Mouse (Mus musculus) adrenal gland, postnatal 25 days (tissue): Measurements from ENCODE around the gene Axin1. TPM values are rescaled to one million over a fixed set of nuclear protein-coding genes. Genes with fewer than 3 reads are reported as not detected.
"Not testable (repeated sequence)": the region's sequence is repeated elsewhere in the genome, so short reads cannot be mapped to it uniquely, and the experiment has no call there.

ENCODE experiments used
- DNase-seq: peaks from one replicate; pipeline ENCODE4 v3.0.0; 2021; ENCODE audit warnings: mixed read lengths
- total RNA-seq: library from RNA; stranded (reverse); gene quantifications from 2 replicates; pipeline ENCODE4 v1.2.3, GENCODE M21; 2021

The Axin1 gene
- total RNA-seq, 1 experiment from 2014 or later: 42.6 TPM

DNA sequence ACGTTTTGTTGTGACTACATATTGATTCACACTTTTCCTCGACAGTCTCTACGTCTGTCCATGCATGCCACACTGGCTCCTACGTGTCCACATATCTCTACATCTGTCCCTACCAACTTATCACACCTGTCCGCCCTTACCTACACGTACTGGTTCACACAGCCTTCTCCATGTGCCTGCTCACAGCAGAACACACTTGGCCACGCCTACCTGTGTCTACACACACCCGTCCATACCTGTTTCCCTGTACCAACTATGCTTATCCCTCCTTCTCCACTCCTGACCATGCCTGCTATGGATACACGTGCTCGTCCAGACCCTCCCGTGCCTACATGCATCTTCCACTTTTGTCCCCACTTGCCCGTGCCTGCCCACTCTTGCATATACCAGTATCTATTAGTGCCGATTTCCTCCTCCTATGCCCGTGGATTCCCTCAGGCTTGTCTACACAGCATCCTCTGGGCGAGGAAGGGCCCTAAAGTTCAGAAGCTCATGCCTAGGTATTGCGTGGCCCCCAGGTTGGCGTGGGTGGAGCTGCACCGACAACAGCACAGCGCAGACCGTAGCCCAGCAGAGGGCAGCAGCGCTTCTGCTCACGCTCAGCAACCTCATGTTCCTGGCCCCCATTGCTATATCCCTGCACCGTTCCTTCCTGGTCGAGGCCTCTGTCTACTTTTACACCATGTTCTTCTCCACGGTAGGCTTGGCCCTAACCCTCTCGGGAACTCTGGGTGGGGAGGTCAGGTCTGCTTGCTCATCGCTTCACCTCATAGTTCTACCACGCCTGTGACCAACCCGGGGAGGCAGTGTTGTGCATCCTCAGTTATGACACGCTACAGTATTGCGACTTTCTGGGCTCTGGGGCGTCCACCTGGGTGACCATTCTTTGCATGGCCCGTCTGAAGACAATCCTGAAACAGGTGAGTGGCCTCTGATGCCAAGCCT, 18.4 kb upstream of the Axin1 start:
- peak; percentile 63 for DNase-seq

DNA sequence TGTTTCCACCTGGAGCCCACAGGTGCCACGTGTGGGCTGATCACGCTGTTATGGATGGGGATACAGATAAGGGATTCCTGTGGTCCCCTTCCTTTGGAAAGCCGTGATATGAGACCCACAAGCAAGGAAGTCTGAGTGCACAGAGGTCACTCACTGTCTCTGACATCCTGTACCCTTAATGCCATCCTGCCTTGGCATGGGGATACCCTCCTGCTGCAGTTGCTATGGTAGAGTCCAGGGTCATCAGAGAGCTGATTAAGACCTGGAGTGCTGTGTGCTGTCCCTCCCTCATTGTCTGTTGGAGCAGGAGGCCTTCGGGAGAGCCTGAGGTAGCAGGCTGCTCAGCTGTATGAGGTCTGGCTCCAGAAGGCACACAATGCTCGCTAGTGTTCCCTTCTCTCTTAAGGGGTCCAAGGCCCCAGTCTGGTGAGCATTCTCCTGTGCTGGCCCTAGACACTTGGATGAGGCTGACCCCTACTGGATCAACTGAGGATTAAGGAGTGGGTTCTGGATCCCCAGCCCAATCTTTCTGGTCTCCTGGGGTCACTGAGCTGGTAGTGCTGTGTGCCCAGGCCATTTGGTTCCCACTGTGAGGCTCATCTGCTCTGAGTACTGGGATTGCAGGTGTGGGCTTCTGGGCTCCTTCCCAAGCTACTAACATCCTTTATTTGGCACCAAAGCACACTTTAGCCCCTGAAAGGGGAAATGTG, 15.9 kb upstream of the Axin1 start:
- no peak for DNase-seq

DNA sequence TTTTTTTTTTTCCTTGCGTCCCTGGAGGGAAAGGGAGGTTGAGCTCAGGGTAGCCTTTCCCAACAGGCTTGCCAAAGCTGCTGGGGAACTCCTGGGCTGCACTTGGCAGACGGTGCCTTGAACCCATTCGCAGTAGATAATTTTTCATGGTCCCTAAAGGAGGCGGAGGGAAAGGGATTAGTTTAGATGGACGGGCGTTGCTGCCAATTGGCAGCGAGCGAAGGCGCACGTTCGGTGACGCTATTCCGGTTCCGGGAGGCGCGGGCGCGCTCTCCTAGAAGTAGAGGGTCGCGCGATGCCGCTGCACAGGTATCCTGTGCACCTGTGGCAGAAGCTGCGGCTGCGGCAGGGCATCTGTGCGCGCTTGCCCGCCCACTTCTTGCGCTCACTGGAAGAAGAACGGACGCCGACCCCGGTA, 15.2 kb upstream of the Axin1 start, which contains the start of gene Mrpl28:
Gene Mrpl28, plus strand, starts transcription at position 234 of the 418 bp plus-strand sequence.
- peak; percentile 93 for DNase-seq

DNA sequence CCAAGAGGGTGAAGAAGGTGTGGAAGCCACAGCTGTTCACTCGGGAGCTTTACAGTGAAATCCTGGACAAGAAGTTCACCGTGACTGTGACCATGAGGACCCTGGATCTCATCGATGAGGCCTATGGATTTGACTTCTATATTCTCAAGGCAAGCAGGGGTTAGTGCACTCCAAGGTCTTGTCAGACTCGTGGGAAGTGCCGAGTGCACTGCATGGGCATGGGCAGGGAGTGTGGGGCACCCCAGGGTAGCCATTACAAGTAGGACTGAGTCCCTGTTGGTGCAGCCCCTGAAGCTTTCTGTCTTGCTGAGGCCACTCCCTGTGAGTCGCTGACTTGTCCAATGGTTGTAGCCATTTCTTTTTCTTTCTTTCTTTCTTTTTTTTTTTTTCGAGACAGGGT, 13.9 kb upstream of the Axin1 start:
- no peak for DNase-seq

DNA sequence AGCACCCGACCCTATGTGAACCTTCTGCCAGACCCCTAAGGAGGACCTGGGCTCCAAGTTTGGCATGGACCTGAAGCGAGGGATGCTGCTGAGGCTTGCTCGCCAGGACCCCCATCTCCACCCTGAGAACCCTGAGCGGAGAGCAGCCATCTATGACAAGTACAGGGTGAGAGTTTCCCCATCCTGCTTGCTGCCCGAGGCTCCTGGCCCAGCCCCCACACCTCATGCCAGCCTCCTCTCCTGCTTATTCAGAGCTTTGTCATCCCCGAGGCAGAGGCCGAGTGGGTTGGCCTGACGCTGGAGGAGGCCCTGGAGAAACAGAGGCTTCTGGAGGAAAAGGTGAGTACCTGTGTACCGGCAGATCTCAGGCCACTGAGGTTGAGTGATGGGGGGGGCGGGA, 13.3 kb upstream of the Axin1 start:
- no peak for DNase-seq

DNA sequence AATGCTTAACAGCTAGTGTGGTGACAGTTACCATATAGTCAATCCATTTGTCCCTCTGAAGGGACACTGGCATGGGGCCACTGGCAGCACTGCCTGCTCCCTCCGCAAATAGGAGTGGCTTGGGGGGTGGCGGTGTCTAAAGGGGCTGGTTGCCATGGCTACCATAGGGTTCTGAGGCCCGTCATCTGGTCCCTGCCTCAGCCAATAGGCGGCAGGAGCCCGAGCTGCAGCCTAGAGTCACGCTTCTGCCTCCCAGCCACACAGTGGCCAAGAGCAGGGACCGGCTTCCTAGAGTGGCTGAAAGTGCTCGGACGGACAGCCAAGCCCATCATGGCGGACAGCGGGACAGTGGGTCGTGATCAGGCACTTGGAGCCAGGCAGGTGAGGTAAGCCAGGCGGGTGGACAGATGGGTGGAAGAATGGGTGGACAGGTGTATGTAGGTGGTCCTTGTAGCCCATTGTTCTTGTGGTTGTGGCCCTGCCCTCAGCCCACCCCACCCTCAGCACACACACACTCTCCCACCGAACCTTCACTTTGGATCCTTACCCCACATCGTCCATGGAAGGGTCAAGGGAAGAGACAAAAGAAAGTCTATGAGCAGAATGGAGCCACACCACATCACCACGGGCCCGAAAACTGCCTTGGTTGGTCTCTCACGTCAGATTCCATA, 7.3 kb upstream of the Axin1 start:
- DNase-seq: no peak

DNA sequence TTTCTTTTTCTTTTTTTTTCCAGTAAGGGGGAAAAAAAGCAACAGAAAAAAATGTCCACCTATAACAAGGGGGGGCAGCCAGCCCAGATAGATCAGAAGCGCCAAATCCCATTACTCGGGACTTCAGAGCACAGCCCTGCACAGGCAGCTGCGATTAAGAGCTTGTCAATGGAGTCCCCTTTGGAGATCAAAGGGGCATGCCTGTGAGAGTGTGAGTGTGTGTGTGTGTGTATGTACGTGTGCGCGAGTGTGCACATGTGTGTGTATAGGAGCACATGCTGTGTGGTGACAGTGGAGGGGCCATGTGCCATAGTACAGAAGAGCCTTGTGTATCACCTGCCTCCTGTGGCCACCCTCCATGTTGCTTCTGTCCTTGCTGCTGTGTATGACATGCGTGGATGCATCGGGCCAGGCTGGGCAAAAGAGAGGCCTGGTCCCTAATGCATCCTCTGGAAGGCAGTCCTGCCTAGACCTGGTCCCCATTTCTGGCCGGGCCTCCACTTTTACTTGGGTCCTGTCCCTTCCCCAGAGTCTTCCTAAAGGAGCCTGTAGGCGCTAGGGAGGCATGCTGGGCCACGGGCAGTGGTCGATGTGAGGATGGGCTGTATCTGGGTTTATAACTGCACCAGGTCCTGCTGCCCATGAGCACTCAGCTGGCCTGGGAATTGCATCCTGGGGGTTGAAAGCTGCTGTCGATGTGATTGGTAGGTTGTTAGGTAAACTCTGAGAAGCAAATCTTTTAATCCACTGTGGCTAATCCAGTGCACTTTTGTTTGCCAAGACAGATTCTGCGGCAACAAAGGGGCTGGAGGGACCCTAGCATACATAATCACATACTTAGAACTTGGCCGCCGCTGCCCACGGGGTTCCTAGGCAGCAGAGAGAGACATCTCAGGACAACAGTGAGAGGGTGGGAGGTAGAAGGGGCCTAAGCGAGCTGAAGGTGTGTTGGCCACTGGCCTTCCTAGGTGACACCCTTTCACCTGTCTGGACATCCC, 6.3 kb upstream of the Axin1 start:
- DNase-seq: no peak

DNA sequence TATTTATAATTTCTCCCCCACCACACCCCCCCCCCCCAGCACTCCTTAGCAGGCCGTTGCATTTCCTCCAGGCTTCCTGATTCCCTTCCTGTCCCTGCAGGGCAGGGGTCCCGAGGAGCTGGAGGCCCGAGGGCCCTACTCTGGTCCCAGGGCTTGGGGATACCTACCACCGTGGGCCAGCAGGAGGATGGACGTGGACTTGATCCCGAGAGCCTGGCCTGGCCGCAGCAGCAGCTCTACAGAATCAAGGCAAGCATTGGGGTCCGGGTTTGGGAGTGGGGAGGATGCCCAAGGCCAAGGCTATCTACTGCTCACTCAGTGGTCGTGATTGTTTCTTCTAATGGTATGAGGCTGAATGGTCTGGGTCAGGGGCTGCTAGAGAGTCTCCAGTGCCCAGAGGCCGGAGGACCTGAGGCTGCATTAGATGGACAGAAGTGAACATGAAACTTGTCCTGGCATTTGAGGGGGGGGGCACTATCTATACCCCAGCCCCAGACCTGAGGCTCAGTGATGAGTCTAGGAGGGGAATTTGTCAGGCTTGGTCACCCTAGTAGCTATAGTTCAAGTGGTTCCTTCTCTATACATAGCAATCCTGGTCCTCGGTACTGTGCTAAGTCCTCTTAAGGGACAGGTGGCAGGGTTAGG, 1.3 kb upstream of the Axin1 start:
- DNase-seq: no peak

DNA sequence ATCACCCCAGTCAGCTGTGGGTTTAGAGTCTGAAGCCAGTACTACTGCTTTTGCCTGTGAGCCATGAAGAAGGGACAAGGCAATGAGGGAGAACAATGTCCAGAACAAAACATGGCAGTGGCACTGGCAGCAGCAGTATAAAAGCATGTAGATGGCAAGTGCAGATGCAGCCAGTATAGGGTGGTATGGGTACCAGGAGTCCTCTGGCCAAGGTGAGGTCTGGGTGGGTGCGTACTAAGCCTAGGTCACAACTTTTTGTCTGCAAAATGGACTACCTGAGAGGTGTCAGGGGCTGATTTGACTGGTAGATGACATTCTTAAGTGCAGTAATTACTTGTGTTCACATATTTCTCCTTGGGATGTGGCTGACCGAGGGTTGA, 747 bp upstream of the Axin1 start:
- no peak for DNase-seq

DNA sequence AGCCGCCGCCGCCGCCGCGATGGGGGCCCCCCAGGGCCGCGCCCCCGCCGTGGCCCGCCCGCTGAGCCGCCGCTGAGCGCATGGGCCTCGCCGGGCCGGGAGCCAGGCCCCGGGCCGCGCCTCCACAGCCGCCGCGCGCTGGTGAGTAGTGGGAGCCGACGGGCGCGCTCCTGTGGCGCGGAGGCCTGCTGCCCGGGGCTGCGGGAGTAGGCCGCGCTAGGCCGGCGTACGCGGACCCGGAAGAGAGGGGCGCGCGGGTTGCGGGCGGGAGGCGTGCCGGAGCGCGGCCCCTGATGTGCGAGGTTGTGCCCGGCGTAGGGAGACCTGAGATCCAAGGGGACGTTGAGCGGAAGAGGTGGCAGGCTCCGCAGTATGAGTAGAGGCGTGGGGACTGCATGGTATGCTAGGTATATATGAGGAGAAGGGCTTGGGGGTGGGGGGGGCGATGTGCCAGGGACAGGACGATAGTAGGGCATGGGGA, 453 bp downstream of the Axin1 start:
- DNase-seq: peak; percentile 54

DNA sequence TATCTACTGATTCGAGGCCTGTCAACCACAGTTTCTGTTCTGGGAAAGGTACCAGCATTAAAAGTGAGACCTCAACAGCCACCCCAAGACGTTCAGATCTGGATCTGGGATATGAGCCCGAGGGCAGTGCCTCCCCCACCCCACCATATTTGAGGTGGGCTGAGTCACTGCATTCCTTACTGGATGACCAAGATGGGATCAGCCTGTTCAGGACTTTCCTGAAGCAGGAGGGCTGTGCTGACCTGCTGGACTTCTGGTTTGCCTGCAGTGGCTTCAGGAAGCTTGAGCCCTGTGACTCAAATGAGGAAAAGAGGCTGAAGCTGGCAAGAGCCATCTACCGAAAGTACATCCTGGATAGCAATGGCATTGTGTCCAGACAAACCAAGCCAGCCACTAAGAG, 4.3 kb downstream of the Axin1 start:
- DNase-seq: no peak

DNA sequence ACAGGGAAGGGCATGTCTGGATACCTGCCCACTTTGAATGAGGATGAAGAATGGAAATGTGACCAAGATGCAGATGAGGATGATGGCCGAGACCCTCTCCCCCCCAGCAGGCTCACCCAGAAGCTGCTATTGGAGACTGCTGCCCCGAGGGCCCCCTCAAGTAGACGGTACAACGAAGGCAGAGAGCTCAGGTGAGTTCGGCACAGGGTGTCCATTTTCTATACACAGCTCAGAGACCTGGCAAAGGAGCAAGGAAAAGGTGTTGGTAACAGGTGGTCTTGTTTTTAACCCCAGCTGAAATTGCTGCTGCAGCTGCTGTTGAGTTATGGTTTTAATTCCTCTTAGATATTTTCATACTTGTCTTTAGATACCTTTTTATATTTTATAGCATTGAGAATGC, 4.9 kb downstream of the Axin1 start:
- no peak for DNase-seq

DNA sequence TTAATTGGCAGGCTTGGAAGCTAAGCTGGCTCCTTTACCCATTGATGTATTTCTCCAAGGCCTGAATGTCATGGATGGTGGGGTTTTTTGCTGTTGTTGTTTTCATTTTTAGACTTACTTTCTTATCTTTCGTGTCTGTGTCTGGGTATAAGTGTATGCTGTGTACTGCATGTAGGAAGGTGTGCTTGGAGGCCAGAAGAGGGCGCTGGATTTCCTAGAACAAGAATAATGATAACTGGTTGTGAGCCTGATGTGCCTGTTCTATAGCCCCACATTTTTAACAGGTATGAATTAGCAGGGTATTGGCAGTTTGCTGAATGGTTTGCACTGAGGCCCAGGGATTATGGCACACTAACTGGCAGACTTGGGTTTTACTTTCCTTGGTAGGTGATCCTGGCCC, 10.6 kb downstream of the Axin1 start:
- no peak for DNase-seq

DNA sequence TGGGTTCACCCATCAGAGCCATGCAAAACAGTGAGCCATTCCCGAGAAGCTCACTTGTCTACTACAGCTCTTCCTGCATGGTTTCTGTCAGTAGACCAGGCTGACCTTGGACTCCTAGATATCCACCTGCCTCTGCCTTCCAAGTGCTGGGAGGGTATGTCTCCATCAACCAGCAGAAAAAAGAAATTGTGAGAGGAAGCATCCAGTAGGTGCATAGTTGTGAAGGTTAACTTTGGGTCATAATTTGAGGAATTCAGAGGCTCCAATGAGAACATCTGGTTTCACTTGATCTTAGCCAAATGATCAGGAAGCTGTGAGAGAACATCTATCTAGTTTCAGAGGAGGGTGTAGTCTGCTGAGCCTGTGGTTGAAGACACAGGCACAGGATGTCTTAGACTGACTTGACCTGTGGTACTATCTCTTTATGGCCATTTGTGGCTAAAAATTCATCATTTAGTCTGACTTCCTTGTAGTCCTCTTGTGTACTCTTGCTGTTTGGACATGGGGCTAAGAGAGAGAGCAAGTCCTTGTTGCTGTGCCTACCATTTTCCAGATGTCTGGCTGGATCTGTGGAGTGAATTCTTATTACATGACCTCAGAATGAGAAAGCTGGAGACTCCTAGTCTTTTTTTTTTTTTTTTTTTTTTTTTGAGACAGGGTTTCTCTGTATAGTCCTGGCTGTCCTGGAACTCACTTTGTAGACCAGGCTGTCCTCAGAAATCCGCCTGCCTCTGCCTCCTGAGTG, 13.6 kb downstream of the Axin1 start:
- no peak for DNase-seq

DNA sequence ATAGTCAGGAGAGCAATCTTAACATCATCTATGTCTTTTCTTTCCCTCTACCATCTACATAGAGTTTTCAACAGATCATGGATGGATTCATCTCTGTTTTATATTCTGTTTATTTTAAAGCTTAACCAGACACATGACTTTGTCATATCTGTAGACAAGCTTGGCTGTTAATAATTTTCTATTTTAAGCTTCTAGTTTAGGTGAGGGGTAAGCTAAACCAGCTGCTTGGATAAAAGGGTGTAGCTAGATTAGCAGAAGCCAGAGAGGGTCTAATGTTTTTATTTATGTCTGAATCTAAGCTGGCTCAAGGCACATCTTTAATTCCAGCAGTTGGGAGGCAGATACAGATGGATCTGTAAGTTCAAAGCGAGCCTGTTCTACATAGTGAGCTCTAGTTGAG, 24.2 kb downstream of the Axin1 start:
- DNase-seq: no peak

DNA sequence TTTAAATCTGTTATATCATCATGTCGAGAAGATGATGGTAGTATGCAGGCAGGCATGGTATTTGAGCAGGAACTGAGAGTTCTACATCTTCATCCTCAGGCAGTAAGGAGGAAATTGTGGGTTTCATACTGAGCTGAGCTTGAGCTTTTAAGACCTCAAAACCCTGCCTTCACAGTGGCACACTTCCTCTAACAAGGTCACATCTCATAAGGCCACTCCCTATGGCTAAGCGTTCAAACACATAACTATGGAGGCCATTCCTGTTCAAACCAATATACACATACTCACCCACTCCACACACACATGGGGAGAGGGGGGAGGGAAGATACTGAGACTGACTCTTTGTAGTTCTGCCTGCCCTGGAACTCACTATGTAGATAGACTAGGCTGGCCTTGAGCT, 29.6 kb downstream of the Axin1 start:
- no peak for DNase-seq

DNA sequence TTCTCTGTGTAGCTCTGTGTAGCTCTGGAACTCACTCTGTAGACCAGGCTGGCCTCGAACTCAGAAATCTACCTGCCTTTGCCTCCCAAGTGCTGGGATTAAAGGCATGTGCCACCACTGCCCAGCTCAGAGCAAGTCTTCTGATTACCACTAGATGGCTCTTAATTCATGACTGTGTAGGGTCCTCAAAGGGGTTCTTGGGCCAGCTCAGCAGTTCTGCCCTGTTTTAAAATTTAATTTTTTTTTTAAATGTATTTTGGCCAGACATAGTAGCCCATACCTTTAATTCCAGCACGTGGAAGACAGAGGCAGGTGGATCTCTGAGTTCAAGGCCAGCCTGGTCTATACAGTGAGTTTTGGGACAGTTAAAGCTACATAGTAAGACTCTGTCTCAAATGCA, 36.8 kb downstream of the Axin1 start:
- not testable (repeated sequence) for DNase-seq

DNA sequence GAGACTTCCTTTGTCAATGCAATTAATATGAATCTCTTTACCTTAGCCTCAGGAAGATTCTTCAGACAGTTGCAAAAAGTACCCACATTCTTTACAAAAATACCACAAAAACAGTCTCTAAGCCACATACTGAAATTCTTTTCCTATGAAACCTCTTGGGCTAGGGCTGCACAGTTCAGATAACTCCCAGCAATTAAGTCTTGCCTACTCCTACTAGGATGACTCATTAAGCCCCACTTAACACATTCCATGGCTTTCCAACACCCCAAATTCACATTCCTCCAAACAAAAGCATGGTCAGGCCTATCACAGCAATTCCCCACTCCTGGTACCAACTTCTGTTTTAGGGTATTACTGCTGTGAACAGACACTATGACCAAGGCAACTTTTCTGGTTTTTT, 40.1 kb downstream of the Axin1 start:
- no peak for DNase-seq

DNA sequence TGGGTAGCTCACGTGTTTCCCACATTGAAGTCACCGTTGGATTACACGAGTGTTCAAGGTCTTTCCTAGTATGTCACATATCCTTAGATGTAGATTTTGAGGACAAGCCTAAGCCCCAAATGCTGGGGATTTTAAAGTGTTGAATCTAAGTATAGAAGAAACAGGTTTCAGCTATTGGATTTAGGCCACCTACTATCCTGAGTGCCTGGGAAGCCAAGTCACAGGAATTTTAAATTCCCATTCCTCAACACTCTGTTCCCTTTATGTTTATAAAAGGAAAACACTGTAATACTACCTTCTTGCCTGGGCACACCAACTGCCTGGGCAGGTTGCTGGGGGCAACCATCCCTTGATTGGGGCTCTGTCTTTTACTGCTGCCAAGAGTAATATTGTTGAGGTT, 42.7 kb downstream of the Axin1 start:
- no peak for DNase-seq

DNA sequence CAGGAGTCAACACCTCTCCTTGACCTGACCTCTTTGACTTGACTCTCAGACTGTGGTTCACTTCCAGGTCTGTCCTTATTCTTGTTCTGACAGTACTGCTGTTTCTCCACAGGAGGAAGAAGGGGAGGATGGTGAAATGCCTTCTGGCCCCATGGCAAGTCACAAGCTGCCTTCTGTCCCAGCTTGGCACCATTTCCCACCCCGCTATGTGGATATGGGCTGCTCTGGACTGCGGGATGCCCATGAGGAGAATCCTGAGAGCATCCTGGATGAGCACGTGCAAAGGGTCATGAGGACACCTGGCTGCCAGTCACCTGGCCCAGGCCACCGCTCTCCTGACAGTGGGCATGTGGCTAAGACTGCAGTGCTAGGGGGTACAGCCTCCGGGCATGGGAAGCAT, 49.1 kb downstream of the Axin1 start:
- no peak for DNase-seq
